Mouse (Mus musculus): ENCODE results near the gene C2.
"Not testable (repeated sequence)": the region's sequence is repeated elsewhere in the genome, so short reads cannot be mapped to it uniquely, and the experiment has no call there.

C2 gene

GRCm38 (mm10) chr17:34844884-34845283 lies 53.2 kb downstream of the C2 start:
- DNase-seq (ENCODE audit: low read depth, low spot score), result no peak
- peaks cover 4% of the 10 kb centered on the region; the same call in 1 of the 2 replicates for H3K36me3 ChIP-seq (ENCODE audit: control insufficient read depth, insufficient read depth, low read length, poor library complexity, severe bottlenecking)
- no peaks in the 10 kb centered on the region for H3K27me3 ChIP-seq (ENCODE audit: control insufficient read depth, insufficient read depth, low read length, poor library complexity, severe bottlenecking)

- H3K27me3 ChIP-seq (ENCODE audit: control insufficient read depth, insufficient read depth, low read length, poor library complexity, severe bottlenecking), result no peaks in the 10 kb centered on the region
- no peaks in the 10 kb centered on the region; the same call in 1 of the 2 replicates for H3K36me3 ChIP-seq (ENCODE audit: control insufficient read depth, insufficient read depth, low read length, poor library complexity, severe bottlenecking)
- DNase-seq (ENCODE audit: low read depth, low spot score), result no peak
These were observed 57.2 kb downstream of the C2 start for GRCm38 (mm10) chr17:34840736-34841307.

GRCm38 (mm10) chr17:34838785-34839184 lies 59.3 kb downstream of the C2 start:
- H3K36me3 ChIP-seq (ENCODE audit: control insufficient read depth, insufficient read depth, low read length, poor library complexity, severe bottlenecking), result no peaks in the 10 kb centered on the region
- H3K27me3 ChIP-seq (ENCODE audit: control insufficient read depth, insufficient read depth, low read length, poor library complexity, severe bottlenecking), result no peaks in the 10 kb centered on the region
- no peak for DNase-seq (ENCODE audit: low read depth, low spot score)

- Histone ChIP-seq H3K27me3 (ENCODE audit: control insufficient read depth, insufficient read depth, low read length, poor library complexity, severe bottlenecking) (no peaks in the 10 kb centered on the region), H3K36me3 (ENCODE audit: control insufficient read depth, insufficient read depth, low read length, poor library complexity, severe bottlenecking) (no peaks in the 10 kb centered on the region)
- DNase-seq (ENCODE audit: low read depth, low spot score), result no peak
These were observed 60.4 kb downstream of the C2 start for GRCm38 (mm10) chr17:34837464-34838324.

- DNase-seq (ENCODE audit: low read depth, low spot score), result peak; percentile 97
- peaks cover 4% of the 10 kb centered on the region for H3K36me3 ChIP-seq (ENCODE audit: control insufficient read depth, insufficient read depth, low read length, poor library complexity, severe bottlenecking)
These were observed 61.2 kb downstream of the C2 start, which contains the start of the genes Stk19 and Dxo for GRCm38 (mm10) chr17:34836856-34837221. Stk19 (minus strand) TSS chr17:34836945. Dxo (plus strand) TSS chr17:34837019.

GRCm38 (mm10) chr17:34836155-34836855 lies 61.8 kb downstream of the C2 start:
- no peaks in the 10 kb centered on the region for H3K27me3 ChIP-seq (ENCODE audit: control insufficient read depth, insufficient read depth, low read length, poor library complexity, severe bottlenecking)
- H3K36me3 ChIP-seq (ENCODE audit: control insufficient read depth, insufficient read depth, low read length, poor library complexity, severe bottlenecking), result peaks cover 8% of the 10 kb centered on the region
- no peak for DNase-seq (ENCODE audit: low read depth, low spot score)

More at GRCm38 (mm10) chr17:34836856-34837221, 61.2 kb downstream of the C2 start, which contains the start of the genes Stk19 and Dxo:
- H3K27me3 ChIP-seq (ENCODE audit: control insufficient read depth, insufficient read depth, low read length, poor library complexity, severe bottlenecking), result no peaks in the 10 kb centered on the region

- not testable (repeated sequence) for DNase-seq (ENCODE audit: low read depth, low spot score); H3K27me3 ChIP-seq (ENCODE audit: control insufficient read depth, insufficient read depth, low read length, poor library complexity, severe bottlenecking)
- H3K36me3 ChIP-seq (ENCODE audit: control insufficient read depth, insufficient read depth, low read length, poor library complexity, severe bottlenecking), result peaks cover 36% of the 10 kb centered on the region
These were observed 67.3 kb downstream of the C2 start for GRCm38 (mm10) chr17:34830776-34831175.

- Histone ChIP-seq H3K36me3 (ENCODE audit: control insufficient read depth, insufficient read depth, low read length, poor library complexity, severe bottlenecking) (no peaks in the 10 kb centered on the region), H3K27me3 (ENCODE audit: control insufficient read depth, insufficient read depth, low read length, poor library complexity, severe bottlenecking) (no peaks in the 10 kb centered on the region)
- DNase-seq (ENCODE audit: low read depth, low spot score), result no peak
These were observed 83.2 kb downstream of the C2 start for GRCm38 (mm10) chr17:34814818-34815370.

GRCm38 (mm10) chr17:34813747-34814146 lies 84.3 kb downstream of the C2 start:
- peak; percentile 53 for DNase-seq (ENCODE audit: low read depth, low spot score)
- H3K36me3 ChIP-seq (ENCODE audit: control insufficient read depth, insufficient read depth, low read length, poor library complexity, severe bottlenecking); H3K27me3 ChIP-seq (ENCODE audit: control insufficient read depth, insufficient read depth, low read length, poor library complexity, severe bottlenecking): not testable (repeated sequence)
